Mouse (Mus musculus) spleen, postnatal 4 days (tissue): ENCODE results near the gene Stk25.
"Not testable (repeated sequence)": the region's sequence is repeated elsewhere in the genome, so short reads cannot be mapped to it uniquely, and the experiment has no call there.

Experiments
- DNase-seq, 2 experiments: peaks; one replicate each; pipeline ENCODE4 v3.0.0; 2022; ENCODE audit warnings: low spot score in 2 of 2

Stk25 gene

GRCm38 (mm10) chr1:93658559-93658958 is at the start of gene Stk25:
Gene Stk25 (minus strand): TSS chr1:93658659.
- DNase-seq, result not testable (repeated sequence)

DNA sequence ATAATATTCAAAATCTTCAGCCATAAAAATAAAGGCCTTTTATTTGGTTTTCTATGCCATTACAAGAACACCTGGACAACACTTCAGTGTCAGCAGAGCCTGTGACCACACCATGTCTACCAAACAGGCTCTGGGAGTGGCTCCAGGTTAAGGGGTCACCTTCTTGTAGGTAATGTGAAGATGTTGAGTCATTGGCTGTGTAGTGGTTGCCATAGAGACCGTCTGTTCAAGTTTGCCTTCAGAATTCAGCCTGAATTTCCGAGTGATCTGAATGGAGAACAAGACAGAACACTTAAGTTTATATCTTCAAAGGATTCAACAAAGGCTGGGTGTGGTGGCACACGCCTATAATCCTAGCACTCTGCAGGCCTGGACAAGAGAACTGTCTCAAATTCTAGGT is 46.9 kb upstream of the Stk25 start:
- DNase-seq, result no peak

DNA sequence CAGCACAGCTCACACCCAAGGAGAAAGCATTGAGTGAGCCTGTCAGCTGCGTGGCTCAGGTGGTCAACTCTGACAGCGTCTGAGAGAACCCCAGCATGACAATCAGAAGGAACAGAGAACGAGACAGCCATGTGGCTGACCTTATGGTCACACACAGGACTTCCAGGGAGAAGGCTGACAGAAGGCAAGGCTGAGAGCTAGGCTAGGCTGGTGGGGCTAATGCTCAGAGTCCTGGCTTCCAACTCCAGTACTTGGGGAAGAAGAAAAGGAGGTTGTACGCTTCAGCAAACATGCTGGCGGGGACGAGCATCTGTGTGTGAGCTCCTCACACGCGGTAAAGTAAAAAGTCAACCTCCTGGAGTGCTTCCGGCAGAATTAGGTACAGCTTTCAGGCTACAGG is 45.9 kb upstream of the Stk25 start:
- no peak for DNase-seq

DNA sequence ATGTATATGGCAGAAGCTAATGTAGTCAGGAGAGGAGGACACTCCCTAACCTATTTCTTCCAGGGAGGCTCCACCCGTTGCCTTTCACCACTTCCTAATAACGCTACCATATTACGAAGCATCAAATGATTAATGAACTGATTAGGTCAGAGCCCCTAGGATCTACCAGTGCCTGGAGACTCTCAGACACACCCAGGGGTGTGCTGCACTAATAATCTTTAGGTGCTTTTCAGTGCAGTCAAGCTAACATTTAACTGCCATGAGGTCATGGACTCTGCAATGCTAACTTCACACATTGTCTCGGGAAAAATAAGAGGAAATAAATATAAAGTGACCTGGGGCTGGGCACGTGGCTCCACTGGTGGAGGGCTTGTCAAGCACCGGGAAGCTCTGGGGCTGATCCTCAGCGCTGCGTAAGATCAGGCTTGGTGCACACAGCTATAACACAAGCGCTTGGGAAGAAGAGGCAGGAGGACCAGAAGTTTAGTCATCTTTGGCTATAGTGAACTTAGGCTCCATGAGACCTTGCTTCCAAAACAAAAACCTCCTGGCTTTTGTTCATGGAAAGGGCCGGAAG is 45.1 kb upstream of the Stk25 start:
- DNase-seq, result no peak

GRCm38 (mm10) chr1:93702106-93702505 is 43.6 kb upstream of the Stk25 start:
- no peak for DNase-seq

DNA sequence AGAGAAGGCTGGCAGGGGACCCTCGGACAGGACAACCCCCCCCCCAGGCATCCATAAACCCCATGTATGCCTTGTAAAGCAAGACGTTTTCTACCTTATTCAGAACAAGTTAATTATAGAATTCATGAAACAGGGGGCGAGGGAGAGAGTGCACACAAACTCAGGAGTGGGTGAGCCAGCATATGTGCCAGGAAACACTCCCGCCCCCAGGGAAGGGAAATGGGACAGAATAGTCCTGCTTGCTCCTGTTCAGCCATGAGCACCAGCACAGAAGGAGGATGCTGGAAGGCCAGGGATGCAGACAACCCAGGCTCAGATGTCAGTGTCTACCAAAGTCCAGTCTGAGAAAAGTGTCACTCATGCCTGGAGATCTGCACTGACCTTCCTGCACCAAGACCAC is 40.7 kb upstream of the Stk25 start:
- no peak for DNase-seq

GRCm38 (mm10) chr1:93697317-93697716 is 38.9 kb upstream of the Stk25 start:
- DNase-seq, result no peak

DNA sequence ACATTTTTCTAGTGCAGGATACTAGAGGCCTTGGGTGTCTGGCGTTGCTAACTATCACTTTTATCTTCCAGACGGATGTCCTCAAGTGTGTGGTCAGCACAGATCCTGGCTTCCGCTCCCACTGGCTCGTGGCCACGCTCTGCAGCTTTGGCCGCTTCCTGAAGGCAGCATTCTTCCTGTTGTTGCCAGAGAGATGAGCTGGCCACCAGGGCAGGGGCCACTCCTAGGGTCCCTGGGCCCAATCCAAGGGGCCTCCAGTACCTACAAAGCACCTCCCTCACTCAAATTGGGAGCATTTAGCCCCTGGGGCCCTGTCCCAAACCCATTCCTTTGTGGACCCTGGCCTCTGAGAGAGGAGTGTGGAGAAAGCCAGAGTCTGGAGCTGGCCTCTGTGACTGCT is 36.5 kb upstream of the Stk25 start:
- DNase-seq, result no peak

DNA sequence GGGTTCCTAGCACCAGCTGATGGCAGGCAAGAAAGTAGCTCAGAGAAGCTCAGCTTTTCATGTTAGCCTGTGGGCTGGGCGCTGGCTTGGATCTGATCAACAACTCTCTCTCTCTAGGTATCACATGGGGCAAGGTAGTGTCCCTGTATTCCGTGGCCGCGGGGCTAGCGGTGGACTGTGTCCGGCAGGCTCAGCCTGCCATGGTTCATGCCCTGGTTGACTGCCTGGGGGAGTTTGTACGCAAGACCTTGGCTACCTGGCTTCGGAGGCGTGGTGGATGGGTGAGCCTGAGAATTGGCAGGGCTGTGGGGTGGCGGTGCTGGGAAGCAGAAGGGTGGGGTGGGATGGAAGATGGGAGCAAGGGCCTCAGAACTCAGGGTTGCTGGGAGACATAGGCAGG is 35.5 kb upstream of the Stk25 start:
- no peak for DNase-seq

- no peak for DNase-seq
Measured at GRCm38 (mm10) chr1:93693502-93693901, 35.0 kb upstream of the Stk25 start.

DNA sequence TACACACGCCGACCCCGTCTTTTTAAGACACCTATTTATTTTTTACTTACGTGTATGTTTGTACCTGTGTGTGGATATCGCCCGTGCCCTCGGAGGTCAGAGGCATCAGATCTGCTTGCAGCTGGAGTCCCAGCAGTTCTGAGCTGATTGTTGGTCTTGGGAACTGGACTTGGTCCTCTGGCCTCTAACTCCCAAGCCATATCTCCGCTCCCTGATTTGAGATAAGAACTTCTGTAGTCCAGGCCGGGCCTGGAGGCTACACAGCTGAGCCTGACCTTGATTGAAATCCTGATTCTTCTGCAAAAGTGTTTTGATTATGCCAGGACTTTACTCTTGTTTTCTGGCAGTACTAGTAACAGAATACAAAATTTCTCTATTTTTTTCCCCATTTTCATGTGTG is 34.3 kb upstream of the Stk25 start:
- no peak for DNase-seq

DNA sequence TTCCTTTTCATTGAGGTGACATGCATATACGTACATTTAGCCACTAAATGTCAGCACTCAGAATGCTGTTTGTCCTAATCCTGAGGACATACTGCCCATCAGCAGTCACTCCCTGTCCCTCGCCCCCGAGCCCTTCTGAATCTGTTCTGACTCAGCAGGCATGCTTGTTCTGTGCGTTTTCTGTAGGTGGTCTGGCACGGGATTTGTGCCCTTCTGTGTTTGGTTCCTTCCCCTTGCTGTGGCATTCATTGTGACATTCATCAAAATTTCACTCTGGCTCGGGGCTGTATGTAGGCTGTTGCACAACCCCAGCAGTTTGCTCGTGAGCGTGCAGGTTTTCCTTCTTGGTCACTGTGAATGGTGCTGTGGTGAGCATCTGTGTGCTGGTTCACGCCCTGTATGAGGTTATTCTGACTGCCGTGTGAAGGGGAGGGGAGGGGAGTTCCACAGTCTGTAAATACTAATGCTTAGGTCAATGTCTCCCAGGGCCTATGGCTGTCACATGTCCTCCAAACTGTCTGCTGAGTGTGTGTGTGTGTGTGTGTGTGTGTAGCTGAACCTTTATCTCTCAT is 33.4 kb upstream of the Stk25 start:
- DNase-seq, result no peak

GRCm38 (mm10) chr1:93691106-93691505 is 32.6 kb upstream of the Stk25 start:
- DNase-seq, result no peak

DNA sequence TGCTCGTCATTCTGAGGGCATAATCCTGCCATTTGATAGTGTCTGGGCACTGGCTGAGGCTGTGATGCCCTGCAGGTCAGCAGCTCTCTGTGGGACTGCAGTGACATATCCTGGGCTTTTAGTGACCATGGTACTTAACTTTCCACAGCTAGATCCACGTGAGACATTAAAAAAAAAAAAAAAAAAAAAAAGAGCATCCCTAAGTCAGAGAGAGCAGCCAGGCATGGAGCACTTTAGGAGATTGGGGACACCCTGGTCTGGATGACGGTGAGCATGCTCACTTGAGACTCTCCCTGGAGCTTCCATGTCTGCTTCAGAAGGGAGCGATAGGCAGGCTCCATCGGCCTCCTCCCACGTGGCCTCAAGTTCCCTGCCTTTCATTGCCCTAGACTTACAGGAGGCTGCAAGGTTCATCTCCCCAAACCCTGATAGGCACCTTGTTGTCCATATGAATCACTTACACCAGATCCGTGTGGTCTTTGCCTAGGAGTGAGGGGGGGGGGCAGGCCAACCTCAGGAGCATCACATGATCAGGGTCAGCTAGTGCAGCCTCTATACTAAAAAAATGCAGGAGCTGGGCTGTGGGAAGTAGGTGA is 31.5 kb upstream of the Stk25 start:
- no peak for DNase-seq

GRCm38 (mm10) chr1:93688154-93688553 is 29.7 kb upstream of the Stk25 start:
- no peak for DNase-seq

DNA sequence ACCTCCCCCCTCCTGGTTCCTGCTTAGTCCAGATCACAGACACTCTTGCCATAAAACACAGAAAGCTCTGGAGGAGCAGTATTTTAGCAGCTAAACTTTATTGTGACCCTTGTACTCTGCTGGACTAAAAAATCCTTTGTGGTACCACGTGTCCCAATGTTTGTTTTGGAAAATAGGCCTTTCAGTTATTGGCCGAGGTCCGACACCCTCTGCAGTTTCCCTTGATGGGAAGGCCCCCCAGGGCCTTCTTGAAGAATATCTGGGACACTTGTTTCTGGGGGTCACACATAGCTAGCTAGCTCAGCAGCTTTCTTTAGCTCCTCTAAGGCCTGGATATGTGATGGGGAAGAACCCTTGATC is 28.5 kb upstream of the Stk25 start:
- DNase-seq, result no peak

DNA sequence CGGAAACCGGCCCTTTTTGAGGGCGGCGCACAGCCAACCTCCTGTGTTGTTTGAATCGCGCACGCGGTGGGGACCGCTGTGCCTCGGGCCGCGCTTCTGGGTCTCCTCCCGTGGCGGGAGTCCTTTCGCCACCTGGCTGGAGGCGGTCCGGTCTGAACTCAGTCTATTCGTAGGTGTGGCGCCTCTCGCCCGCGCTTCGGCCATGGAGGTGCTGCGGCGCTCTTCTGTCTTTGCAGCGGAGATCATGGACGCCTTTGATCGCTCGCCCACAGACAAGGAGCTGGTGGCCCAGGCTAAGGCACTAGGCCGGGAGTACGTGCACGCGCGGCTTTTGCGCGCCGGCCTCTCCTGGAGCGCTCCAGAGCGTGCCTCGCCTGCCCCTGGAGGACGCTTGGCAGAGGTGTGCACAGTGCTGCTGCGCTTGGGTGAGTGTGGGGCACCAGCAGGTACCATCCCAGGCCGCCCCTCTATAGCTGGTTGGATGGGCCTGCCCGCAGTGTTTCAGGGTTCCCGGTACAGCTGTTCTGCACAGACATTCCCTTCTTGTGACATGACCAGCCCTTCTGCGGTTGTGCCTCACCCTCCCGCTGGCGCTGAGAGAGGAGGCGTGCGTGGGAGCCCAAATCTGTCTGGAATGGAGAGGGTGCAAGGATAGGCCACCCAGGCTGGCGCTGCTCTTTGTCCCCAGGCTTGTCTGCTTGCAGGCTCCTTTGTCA is 27.9 kb upstream of the Stk25 start:
- DNase-seq, result no peak

DNA sequence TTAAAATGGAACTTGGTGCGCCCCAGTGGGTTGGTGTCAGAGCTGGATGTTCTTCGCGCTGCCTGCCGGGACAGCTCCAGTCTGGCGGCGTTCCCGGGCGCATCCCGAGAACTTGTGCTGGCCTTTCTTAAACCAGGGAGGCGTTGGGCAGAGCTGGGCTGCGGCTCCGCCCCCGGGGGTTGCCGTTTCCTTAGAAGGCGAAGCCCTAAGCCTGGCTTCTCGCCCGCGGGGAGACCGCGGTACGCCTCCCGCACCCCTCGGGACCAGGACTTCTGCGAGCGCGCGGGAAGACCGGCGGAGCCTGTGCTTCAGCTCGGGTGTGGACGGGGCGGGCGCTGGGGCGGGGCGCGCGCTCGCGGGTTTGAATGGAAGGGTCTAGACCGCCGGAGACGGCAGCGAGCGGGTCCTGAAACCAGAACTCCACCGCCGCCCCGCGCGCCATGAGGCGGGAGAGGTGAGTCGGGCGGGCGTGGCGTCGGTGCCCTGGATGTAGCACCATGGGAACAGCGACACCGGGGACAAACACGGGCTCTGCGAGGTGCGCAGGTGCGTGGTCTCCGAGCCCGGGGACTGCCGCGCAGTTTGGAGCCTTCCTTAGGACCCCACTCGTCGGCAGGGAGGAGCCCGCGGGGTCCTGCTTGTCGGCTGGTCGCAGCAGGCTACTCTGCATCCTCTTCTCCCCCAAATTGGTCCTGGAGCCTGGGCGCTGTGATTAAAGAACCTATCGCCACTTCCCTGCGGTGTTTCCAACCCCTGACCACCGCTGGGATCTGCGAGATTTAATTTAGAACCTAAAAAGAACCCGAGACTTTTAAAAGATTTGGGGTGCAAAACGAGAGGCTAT is 27.2 kb upstream of the Stk25 start, which contains the start of gene Bok:
Gene Bok, plus strand, starts transcription at position 260 of the 844 bp plus-strand sequence.
- DNase-seq, result peak in 1 of 2 experiments; percentile 45

GRCm38 (mm10) chr1:93679889-93680568 is 21.6 kb upstream of the Stk25 start:
- no peak for DNase-seq

- DNase-seq, result no peak
Measured at GRCm38 (mm10) chr1:93678386-93678785, 19.9 kb upstream of the Stk25 start.

GRCm38 (mm10) chr1:93672682-93673081 is 14.2 kb upstream of the Stk25 start:
- no peak for DNase-seq

GRCm38 (mm10) chr1:93669941-93670340 is 11.5 kb upstream of the Stk25 start:
- no peak for DNase-seq
